Mouse (Mus musculus): ENCODE data around the gene Gm4869. TPM values are rescaled to one million over a fixed set of nuclear protein-coding genes. Genes with fewer than 3 reads are reported as not detected.
"Not testable (repeated sequence)": the region's sequence is repeated elsewhere in the genome, so short reads cannot be mapped to it uniquely, and the experiment has no call there.

Gm4869 gene
- polyA plus RNA-seq, 1 experiment from 2014 or later: not detected

- H3K9me3 ChIP-seq (ENCODE audit: low read length): no peaks in the 10 kb centered on the region
- no peaks in the 10 kb centered on the region for H3K27me3 ChIP-seq (ENCODE audit: insufficient read depth, low read length)
- ATAC-seq: peak; percentile 59
- TF ChIP-seq CTCF (IDR thresholded peaks at IDR 0.05; ENCODE audit: low read depth): no peak
- TF ChIP-seq EP300 (IDR thresholded peaks at IDR 0.05; ENCODE audit: low read depth): no peak
- no peak overlapping the region for H3K27ac ChIP-seq (ENCODE audit: low read depth)
- H3K36me3 ChIP-seq (replicated peaks; ENCODE audit: insufficient read depth, low read length): no peaks in the 10 kb centered on the region
- no peak overlapping the region for H3K9ac ChIP-seq (replicated peaks)
- no peak for DNase-seq
- no peaks in the 10 kb centered on the region for H3K4me1 ChIP-seq (ENCODE audit: insufficient read depth)
- H3K4me2 ChIP-seq (ENCODE audit: low read depth, low read length): no peak overlapping the region
- WGBS (ENCODE audit: insufficient replicate concordance): 37% methylated on average over 11 of the region's 11 CpGs
- no peak overlapping the region for H3K4me3 ChIP-seq (ENCODE audit: low read depth, low read length)
These were observed 47.3 kb downstream of the Gm4869 start for GRCm38 (mm10) chr5:140492684-140493233.

DNA sequence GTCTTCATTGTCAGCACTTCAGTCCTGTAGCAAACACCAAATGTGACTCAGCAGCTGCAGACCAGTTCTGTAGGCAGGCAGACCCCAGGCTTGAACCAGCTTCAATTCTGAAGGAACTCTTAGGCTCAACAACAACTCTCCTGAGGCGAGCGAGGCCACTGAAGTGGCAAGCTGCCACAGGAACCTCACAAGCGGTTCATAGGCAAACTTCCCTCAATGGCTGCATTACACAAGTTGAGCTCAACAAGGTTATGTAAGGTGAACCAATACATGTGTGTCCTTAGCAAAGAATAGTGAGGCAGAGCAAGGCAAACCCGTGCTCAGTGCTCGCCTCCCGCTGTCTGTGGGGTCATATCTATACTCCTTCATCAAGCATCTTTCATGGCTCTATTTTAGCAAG is 52.7 kb downstream of the Gm4869 start:
- Histone ChIP-seq H3K27ac (ENCODE audit: low read depth) (no peak overlapping the region), H3K36me3 (replicated peaks; ENCODE audit: insufficient read depth, low read length) (no peaks in the 10 kb centered on the region), H3K27me3 (ENCODE audit: insufficient read depth, low read length) (no peaks in the 10 kb centered on the region), H3K4me1 (ENCODE audit: insufficient read depth) (peaks cover 17% of the 10 kb centered on the region), H3K9me3 (ENCODE audit: low read length) (no peaks in the 10 kb centered on the region), H3K4me2 (ENCODE audit: low read depth, low read length) (no peak overlapping the region), H3K9ac (replicated peaks) (no peak overlapping the region), H3K4me3 (ENCODE audit: low read depth, low read length) (no peak overlapping the region)
- TF ChIP-seq EP300 (IDR thresholded peaks at IDR 0.05; ENCODE audit: low read depth) (no peak), CTCF (IDR thresholded peaks at IDR 0.05; ENCODE audit: low read depth) (no peak)
- 57% methylated on average over 6 of the region's 6 CpGs for WGBS (ENCODE audit: insufficient replicate concordance)
- 0 out of 2 replicates have a peak, but pooled peaks have one; percentile 28 for ATAC-seq
- DNase-seq: no peak

- Histone ChIP-seq H3K4me2 (ENCODE audit: low read depth, low read length) (peak overlapping the region; percentile 35; the same call in 1 of the 2 replicates), H3K27me3 (ENCODE audit: insufficient read depth, low read length) (no peaks in the 10 kb centered on the region), H3K4me3 (ENCODE audit: low read depth, low read length) (no peak overlapping the region), H3K36me3 (replicated peaks; ENCODE audit: insufficient read depth, low read length) (no peaks in the 10 kb centered on the region), H3K9ac (replicated peaks) (no peak overlapping the region), H3K27ac (ENCODE audit: low read depth) (no peak overlapping the region), H3K9me3 (ENCODE audit: low read length) (no peaks in the 10 kb centered on the region), H3K4me1 (ENCODE audit: insufficient read depth) (peaks cover 32% of the 10 kb centered on the region)
- ATAC-seq (no peak), DNase-seq (no peak)
- WGBS (ENCODE audit: insufficient replicate concordance): 40% methylated on average over 6 of the region's 6 CpGs
- TF ChIP-seq CTCF (IDR thresholded peaks at IDR 0.05; ENCODE audit: low read depth): no peak
- TF ChIP-seq EP300 (IDR thresholded peaks at IDR 0.05; ENCODE audit: low read depth): 0 out of 2 replicates have a peak, but pooled peaks have one; percentile 43
These were observed 55.3 kb downstream of the Gm4869 start for GRCm38 (mm10) chr5:140500736-140501135.

- Histone ChIP-seq H3K4me1 (ENCODE audit: insufficient read depth) (peaks cover 44% of the 10 kb centered on the region), H3K27me3 (ENCODE audit: insufficient read depth, low read length) (no peaks in the 10 kb centered on the region), H3K4me3 (ENCODE audit: low read depth, low read length) (peak overlapping the region; percentile 24; the same call in 1 of the 2 replicates), H3K36me3 (replicated peaks; ENCODE audit: insufficient read depth, low read length) (no peaks in the 10 kb centered on the region), H3K27ac (ENCODE audit: low read depth) (peak overlapping the region; percentile 64), H3K9me3 (ENCODE audit: low read length) (no peaks in the 10 kb centered on the region), H3K4me2 (ENCODE audit: low read depth, low read length) (peak overlapping the region; percentile 59), H3K9ac (replicated peaks) (peak overlapping the region; percentile 38; the same call in 1 of the 2 replicates)
- DNase-seq: peak; percentile 61
- no peak for ATAC-seq
- TF ChIP-seq EP300 (IDR thresholded peaks at IDR 0.05; ENCODE audit: low read depth): no peak
- TF ChIP-seq CTCF (IDR thresholded peaks at IDR 0.05; ENCODE audit: low read depth): no peak
- WGBS (ENCODE audit: insufficient replicate concordance): 14% methylated on average over 14 of the region's 14 CpGs
These were observed 56.8 kb downstream of the Gm4869 start for GRCm38 (mm10) chr5:140501982-140502836.

GRCm38 (mm10) chr5:140502925-140503324 is 57.5 kb downstream of the Gm4869 start:
- DNase-seq: peak; percentile 59
- ATAC-seq; H3K27me3 ChIP-seq (ENCODE audit: insufficient read depth, low read length); H3K36me3 ChIP-seq (replicated peaks; ENCODE audit: insufficient read depth, low read length); H3K9me3 ChIP-seq (ENCODE audit: low read length): not testable (repeated sequence)
- under 1% methylated on average over 12 of the region's 12 CpGs for WGBS (ENCODE audit: insufficient replicate concordance)
- Histone ChIP-seq H3K4me1 (ENCODE audit: insufficient read depth) (peaks cover 50% of the 10 kb centered on the region), H3K4me2 (ENCODE audit: low read depth, low read length) (peak overlapping the region; percentile 59), H3K9ac (replicated peaks) (peak overlapping the region; percentile 38; the same call in 1 of the 2 replicates), H3K27ac (ENCODE audit: low read depth) (peak overlapping the region; percentile 64), H3K4me3 (ENCODE audit: low read depth, low read length) (peak overlapping the region; percentile 24; the same call in 1 of the 2 replicates)

GRCm38 (mm10) chr5:140505208-140505780 is 59.8 kb downstream of the Gm4869 start, which contains the start of gene Chst12:
Gene Chst12, plus strand, starts transcription at chr5:140505550.
- DNase-seq: peak; percentile 99
- peak; percentile 58; the same call in 1 of the 2 replicates for TF ChIP-seq EP300 (IDR thresholded peaks at IDR 0.05; ENCODE audit: low read depth)
- TF ChIP-seq CTCF (IDR thresholded peaks at IDR 0.05; ENCODE audit: low read depth): no peak
- peaks cover 57% of the 10 kb centered on the region for H3K4me1 ChIP-seq (ENCODE audit: insufficient read depth)

More at GRCm38 (mm10) chr5:140505208-140505780, 59.8 kb downstream of the Gm4869 start, which contains the start of gene Chst12:
- WGBS (ENCODE audit: insufficient replicate concordance): under 1% methylated on average over 38 of the region's 38 CpGs
- Histone ChIP-seq H3K4me3 (ENCODE audit: low read depth, low read length) (peak within 1 kb of the TSS; percentile 58), H3K9ac (replicated peaks) (peak within 1 kb of the TSS; percentile 56), H3K4me2 (ENCODE audit: low read depth, low read length) (peak within 1 kb of the TSS; percentile 79), H3K27me3 (ENCODE audit: insufficient read depth, low read length) (no peaks in the 10 kb centered on the region), H3K36me3 (replicated peaks; ENCODE audit: insufficient read depth, low read length) (no peaks in the 10 kb centered on the region), H3K27ac (ENCODE audit: low read depth) (peak within 1 kb of the TSS; percentile 81), H3K9me3 (ENCODE audit: low read length) (no peaks in the 10 kb centered on the region)
- peak; percentile 96 for ATAC-seq

Measured in liver, postnatal 0 days (tissue).